8 mouse cellular contexts compared by ENCODE assay signal in the genomic region with DNA sequence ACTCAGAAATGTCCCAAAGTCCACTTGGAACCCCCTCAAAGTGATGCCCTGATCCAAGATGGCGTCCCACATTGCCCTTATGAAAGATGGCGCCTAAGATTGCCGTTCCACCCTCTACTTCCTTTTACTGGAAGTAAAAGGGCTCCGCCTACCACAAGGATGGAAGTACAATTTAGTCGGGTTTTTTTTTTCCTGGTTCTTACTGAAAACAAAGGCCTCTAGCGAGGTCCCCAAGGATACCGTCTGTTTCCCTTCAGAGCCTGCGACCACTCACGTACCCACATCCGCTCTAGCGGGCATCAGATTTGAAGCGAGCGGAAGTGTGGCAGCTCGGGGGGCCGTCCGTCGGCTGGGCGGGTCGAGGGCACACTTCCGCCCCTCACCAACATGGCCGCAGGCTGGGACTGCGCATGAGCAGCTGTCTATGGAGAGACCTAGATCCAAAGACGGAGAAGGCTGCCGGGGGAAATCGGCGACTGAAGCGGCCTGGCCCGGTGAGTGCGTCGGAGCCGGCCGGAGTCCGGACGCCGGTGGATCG. TPM values are rescaled to one million over a fixed set of nuclear protein-coding genes. Genes with fewer than 3 reads are reported as not detected.
DNase-seq lines count a peak whose midpoint lies in the region; ATAC-seq and TF ChIP-seq lines count a peak whose summit lies in the region.

Gene Usf1, plus strand, starts transcription at position 367 of the 538 bp plus-strand sequence.

- H3K9ac ChIP-seq in hindbrain, postnatal 0 days (replicated peaks; ENCODE audit: low read length), result peak within 1 kb of the TSS; percentile 92

- peaks cover 10% of the 10 kb centered on the region; the same call in 1 of the 2 replicates for H3K36me3 ChIP-seq in hindbrain, postnatal 0 days (ENCODE audit: insufficient read depth, low read length)

- intact Hi-C loops in gastrocnemius, adult 2 months (cut with DNase I), result loop anchor here (5.0 to 10.0 kb wide), 2 partner anchors 49 to 64 kb away; partner anchors contain the start of gene Klhdc9
- intact Hi-C loops in left cerebral cortex, adult 2 months (cut with DNase I), result loop anchor here (1.0 to 5.0 kb wide), 7 partner anchors 31 to 299 kb away; partner anchors contain the start of genes Cfap126, Nit1, Pfdn2 and Ufc1

- H3K4me2 ChIP-seq in hindbrain, postnatal 0 days (ENCODE audit: low read depth, low read length), result peak within 1 kb of the TSS; percentile 71

- H3K4me1 ChIP-seq in hindbrain, postnatal 0 days (ENCODE audit: insufficient read depth, low read length), result peaks cover 4% of the 10 kb centered on the region; the same call in 1 of the 2 replicates

- DNase-seq in ZHBTc4 (ENCODE audit: low read depth, low spot score), result peak; percentile 98
- DNase-seq in gastrocnemius, adult 2 months, result peak; percentile 97
- peak; percentile 98 for DNase-seq in hindbrain, postnatal 0 days (ENCODE audit: low spot score)
- peak; percentile 94 for DNase-seq in left cerebral cortex, adult 2 months (ENCODE audit: extremely low spot score in 1 of 2, low spot score in 2 of 2)
- DNase-seq in right cerebral cortex, adult 2 months (ENCODE audit: low spot score in 2 of 2), result peak; percentile 94 to 96
- DNase-seq in urinary bladder, postnatal 14 days (ENCODE audit: low spot score), result peak; percentile 95

- no peak for TF ChIP-seq CTCF in gastrocnemius, adult 2 months (IDR thresholded peaks at IDR 0.05)
- TF ChIP-seq CTCF in hindbrain, postnatal 0 days (IDR thresholded peaks at IDR 0.05; ENCODE audit: low read depth), result no peak
- no peak for TF ChIP-seq CTCF in left cerebral cortex, adult 2 months (IDR thresholded peaks at IDR 0.05)

- H3K4me3 ChIP-seq in gastrocnemius, adult 2 months, result peak within 1 kb of the TSS; percentile 85
- H3K4me3 ChIP-seq in hindbrain, postnatal 0 days (ENCODE audit: low read length), result peak within 1 kb of the TSS; percentile 87
- H3K4me3 ChIP-seq in left cerebral cortex, adult 2 months, result peak within 1 kb of the TSS; percentile 86

- peak; percentile 88 for ATAC-seq in common myeloid progenitor, adult 5-6 weeks (replicated peaks; ENCODE audit: low read depth, poor library complexity, severe bottlenecking)
- ATAC-seq in hindbrain, postnatal 0 days, result peak; percentile 98
- ATAC-seq in megakaryocyte, adult 5-6 weeks (ENCODE audit: poor library complexity, severe bottlenecking), result peak; percentile 88

- H3K27ac ChIP-seq in gastrocnemius, adult 2 months, result peak within 1 kb of the TSS; percentile 98
- H3K27ac ChIP-seq in hindbrain, postnatal 0 days, result peak within 1 kb of the TSS; percentile 96
- H3K27ac ChIP-seq in left cerebral cortex, adult 2 months, result peak within 1 kb of the TSS; percentile 99

- WGBS in hindbrain, postnatal 0 days, result under 1% methylated on average over 36 of the region's 36 CpGs

- no peaks in the 10 kb centered on the region for H3K9me3 ChIP-seq in hindbrain, postnatal 0 days (ENCODE audit: low read length)

- H3K27me3 ChIP-seq in hindbrain, postnatal 0 days (ENCODE audit: insufficient read depth, low read length), result no peaks in the 10 kb centered on the region

RNA-seq across cellular contexts. Expression of gene Usf1, which starts in this region (rescaled TPM):
- total RNA-seq in common myeloid progenitor, adult 5-6 weeks (2017), result 47.1 and 48.6 TPM in 2 replicates
- total RNA-seq in gastrocnemius, adult 2 months (2021), result 10 to 100 TPM; 29.9 to 36.8 TPM
- total RNA-seq in hindbrain, postnatal 0 days (2014; rRNA removed), result 133 and 148 TPM in 2 replicates
- polyA plus RNA-seq in hindbrain, postnatal 0 days (2015; fragmentation: Nextera tagmentation; extraction: Ambion mirVana), result 132 and 141 TPM in 2 replicates
- 100 to 1,000 TPM in 1 of 2 experiments, 10 to 100 TPM in 1; 99.7 to 106 TPM for total RNA-seq in left cerebral cortex, adult 2 months (2021)
- 23.0 and 27.0 TPM in 2 replicates for total RNA-seq in megakaryocyte, adult 5-6 weeks (2015)
- total RNA-seq in megakaryocyte, adult 5-6 weeks (2017), result 76.7 and 80.1 TPM in 2 replicates

Comparison
In these comparisons a context has a peak if more than half of its experiments do, and no peak if none do; other contexts are left out.
1. Peak in every context shown above with its lines: DNase-seq, ATAC-seq, H3K4me3 ChIP-seq and H3K27ac ChIP-seq.